Mouse (Mus musculus): ENCODE results near the gene Tuba1c. TPM values are rescaled to one million over a fixed set of nuclear protein-coding genes. Genes with fewer than 3 reads are reported as not detected.
"Not testable (repeated sequence)": the region's sequence is repeated elsewhere in the genome, so short reads cannot be mapped to it uniquely, and the experiment has no call there.

The Tuba1c gene
- polyA plus RNA-seq, 1 experiment from 2014 or later = 111 TPM

DNA sequence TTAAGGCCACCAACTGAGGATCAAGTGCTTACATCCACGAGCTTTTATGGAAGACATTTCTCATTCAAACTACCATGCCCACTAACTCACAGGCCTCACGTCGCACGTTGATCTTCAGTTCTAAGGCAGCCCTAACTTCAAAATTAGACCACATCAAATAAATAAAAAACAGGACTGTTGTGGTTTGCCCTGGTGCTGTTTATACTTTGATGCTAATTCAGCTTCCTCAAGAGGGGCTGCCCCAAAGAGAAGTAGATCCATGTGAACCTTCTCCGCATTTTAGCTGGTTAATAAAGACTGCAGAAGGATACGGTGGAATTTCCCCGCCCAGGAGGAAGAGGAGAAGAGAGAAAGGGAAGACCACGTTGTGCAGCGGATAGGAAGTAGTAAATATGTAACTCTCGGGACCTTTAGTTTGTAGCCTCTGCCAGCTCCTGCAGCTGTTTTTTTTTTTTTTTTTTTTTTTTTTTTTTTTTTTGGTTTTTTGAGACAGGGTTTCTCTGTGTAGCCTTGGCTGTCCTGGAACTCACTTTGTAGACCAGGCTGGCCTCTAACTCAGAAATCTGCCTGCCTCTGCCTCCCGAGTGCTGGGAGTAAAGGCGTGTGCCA, 36.0 kb downstream of the Tuba1c start:
- Histone ChIP-seq H3K36me3 (no peaks in the 10 kb centered on the region), H3K9me3 (no peaks in the 10 kb centered on the region), H3K4me3 (no peak overlapping the region), H3K27ac (no peak overlapping the region), H3K4me1 (replicated peaks) (no peaks in the 10 kb centered on the region), H3K27me3 (ENCODE audit: insufficient read depth, poor library complexity, severe bottlenecking) (peaks cover 20% of the 10 kb centered on the region)
- WGBS = 84% methylated on average over 12 of the region's 12 CpGs
- no peak for DNase-seq (ENCODE audit: low spot score)

GRCm38 (mm10) chr15:99071988-99072387, 42.3 kb downstream of the Tuba1c start:
- no peak overlapping the region for H3K4me3 ChIP-seq
- no peak for DNase-seq (ENCODE audit: low spot score)
- H3K9me3 ChIP-seq = no peaks in the 10 kb centered on the region
- H3K27ac ChIP-seq = no peak overlapping the region
- peaks cover 6% of the 10 kb centered on the region for H3K36me3 ChIP-seq
- WGBS = 78% methylated on average over 1 of the region's 1 CpGs
- peaks cover 9% of the 10 kb centered on the region; the same call in 1 of the 2 replicates for H3K27me3 ChIP-seq (ENCODE audit: insufficient read depth, poor library complexity, severe bottlenecking)
- peaks cover 22% of the 10 kb centered on the region for H3K4me1 ChIP-seq (replicated peaks)

DNA sequence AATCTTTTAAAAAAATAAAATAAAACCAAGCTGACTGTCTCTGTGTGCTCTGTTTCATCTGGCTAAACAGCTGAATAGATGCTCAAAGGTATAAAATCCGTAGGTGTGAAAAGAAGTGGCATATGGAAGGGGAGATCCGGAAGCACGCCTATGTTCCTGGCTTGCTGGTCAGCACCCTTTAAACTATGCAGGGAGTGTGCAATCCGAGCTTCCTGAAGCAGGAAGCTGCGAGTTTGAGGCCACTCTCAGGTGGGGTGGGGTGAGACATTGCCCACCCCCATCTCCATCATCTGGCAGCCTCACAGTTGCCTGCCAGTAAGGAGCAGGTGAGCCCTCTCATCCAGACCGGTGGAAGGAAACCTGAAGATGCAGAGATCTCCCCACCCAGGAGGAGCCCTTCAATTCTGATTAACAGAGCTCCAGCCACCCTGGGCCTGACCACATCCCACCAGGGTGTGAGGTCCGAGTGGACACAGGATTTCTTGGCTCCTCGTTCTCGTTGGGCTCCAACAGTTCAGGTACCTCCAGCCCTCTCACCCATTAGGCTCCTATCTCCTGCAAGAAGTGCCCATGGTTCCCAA, 44.4 kb downstream of the Tuba1c start, which contains the start of gene Troap:
Gene Troap (plus strand): TSS at position 557 of the 581 bp plus-strand sequence.
- H3K27ac ChIP-seq = peak within 1 kb of the TSS; percentile 97
- peaks cover 39% of the 10 kb centered on the region for H3K4me1 ChIP-seq (replicated peaks)
- H3K27me3 ChIP-seq (ENCODE audit: insufficient read depth, poor library complexity, severe bottlenecking) = no peaks in the 10 kb centered on the region
- 21% methylated on average over 9 of the region's 9 CpGs for WGBS
- H3K36me3 ChIP-seq = peaks cover 27% of the 10 kb centered on the region
- no peaks in the 10 kb centered on the region for H3K9me3 ChIP-seq
- H3K4me3 ChIP-seq = peak within 1 kb of the TSS; percentile 81
- no peak for DNase-seq (ENCODE audit: low spot score)

GRCm38 (mm10) chr15:99074600-99075333, 45.1 kb downstream of the Tuba1c start:
- WGBS = under 1% methylated on average over 44 of the region's 44 CpGs
- H3K4me3 ChIP-seq = peak overlapping the region; percentile 81
- H3K27ac ChIP-seq = peak overlapping the region; percentile 97

GRCm38 (mm10) chr15:99076011-99076410, 46.3 kb downstream of the Tuba1c start:
- 95% methylated on average over 3 of the region's 3 CpGs for WGBS
- not testable (repeated sequence) for H3K27ac ChIP-seq; DNase-seq (ENCODE audit: low spot score); H3K27me3 ChIP-seq (ENCODE audit: insufficient read depth, poor library complexity, severe bottlenecking); H3K9me3 ChIP-seq
- H3K4me1 ChIP-seq (replicated peaks) = peaks cover 39% of the 10 kb centered on the region
- H3K4me3 ChIP-seq = peak overlapping the region; percentile 81
- H3K36me3 ChIP-seq = peaks cover 46% of the 10 kb centered on the region

More at GRCm38 (mm10) chr15:99074600-99075333, 45.1 kb downstream of the Tuba1c start:
- Histone ChIP-seq H3K4me1 (replicated peaks) (peaks cover 39% of the 10 kb centered on the region), H3K27me3 (ENCODE audit: insufficient read depth, poor library complexity, severe bottlenecking) (no peaks in the 10 kb centered on the region), H3K36me3 (peaks cover 34% of the 10 kb centered on the region), H3K9me3 (no peaks in the 10 kb centered on the region)
- peak; percentile 99 for DNase-seq (ENCODE audit: low spot score)

- peaks cover 12% of the 10 kb centered on the region for H3K27me3 ChIP-seq (ENCODE audit: insufficient read depth, poor library complexity, severe bottlenecking)
- H3K9me3 ChIP-seq = no peaks in the 10 kb centered on the region
- peaks cover 39% of the 10 kb centered on the region for H3K4me1 ChIP-seq (replicated peaks)
- no peak overlapping the region for H3K4me3 ChIP-seq
- H3K27ac ChIP-seq = no peak overlapping the region
- 78% methylated on average over 15 of the region's 15 CpGs for WGBS
- no peak for DNase-seq (ENCODE audit: low spot score)
- peaks cover 70% of the 10 kb centered on the region for H3K36me3 ChIP-seq
These were observed 48.7 kb downstream of the Tuba1c start for GRCm38 (mm10) chr15:99078181-99078910.

DNA sequence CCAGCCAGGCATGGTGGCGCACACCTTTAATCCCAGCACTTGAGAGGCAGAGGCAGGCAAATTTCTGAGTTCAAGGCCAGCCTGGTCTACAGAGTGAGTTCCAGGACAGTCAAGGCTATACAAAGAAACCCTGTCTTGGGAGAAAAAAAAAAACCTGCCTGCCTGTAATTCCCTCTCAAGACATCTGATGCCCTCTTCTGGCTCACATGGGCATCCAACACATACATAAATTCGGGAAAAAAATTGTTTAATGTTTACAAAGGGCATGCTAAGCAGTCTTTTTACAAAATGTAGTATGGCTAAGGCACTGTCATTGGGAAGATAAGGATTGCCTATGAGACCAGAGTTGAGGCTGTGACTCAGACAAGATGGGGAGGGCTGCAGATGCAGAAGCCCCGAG, 50.1 kb downstream of the Tuba1c start:
- Histone ChIP-seq H3K36me3 (peaks cover 80% of the 10 kb centered on the region), H3K4me3 (no peak overlapping the region), H3K27ac (no peak overlapping the region), H3K9me3 (no peaks in the 10 kb centered on the region), H3K4me1 (replicated peaks) (peaks cover 44% of the 10 kb centered on the region), H3K27me3 (ENCODE audit: insufficient read depth, poor library complexity, severe bottlenecking) (peaks cover 26% of the 10 kb centered on the region)
- 91% methylated on average over 3 of the region's 3 CpGs for WGBS
- no peak for DNase-seq (ENCODE audit: low spot score)

- H3K9me3 ChIP-seq = no peaks in the 10 kb centered on the region
- H3K27me3 ChIP-seq (ENCODE audit: insufficient read depth, poor library complexity, severe bottlenecking) = peaks cover 51% of the 10 kb centered on the region
- no peak overlapping the region for H3K27ac ChIP-seq
- H3K4me3 ChIP-seq = no peak overlapping the region
- 95% methylated on average over 12 of the region's 12 CpGs for WGBS
- no peak for DNase-seq (ENCODE audit: low spot score)
- H3K36me3 ChIP-seq = peaks cover 70% of the 10 kb centered on the region
- H3K4me1 ChIP-seq (replicated peaks) = peaks cover 31% of the 10 kb centered on the region
These were observed 52.6 kb downstream of the Tuba1c start for GRCm38 (mm10) chr15:99082322-99082721.

GRCm38 (mm10) chr15:99082840-99083239, 53.1 kb downstream of the Tuba1c start:
- Histone ChIP-seq H3K9me3 (no peaks in the 10 kb centered on the region), H3K27ac (no peak overlapping the region), H3K27me3 (ENCODE audit: insufficient read depth, poor library complexity, severe bottlenecking) (peaks cover 57% of the 10 kb centered on the region), H3K36me3 (peaks cover 65% of the 10 kb centered on the region), H3K4me1 (replicated peaks) (peaks cover 30% of the 10 kb centered on the region), H3K4me3 (no peak overlapping the region)
- DNase-seq (ENCODE audit: low spot score) = no peak
- 91% methylated on average over 16 of the region's 16 CpGs for WGBS

- WGBS = 76% methylated on average over 9 of the region's 9 CpGs
- peaks cover 61% of the 10 kb centered on the region for H3K36me3 ChIP-seq
- H3K4me3 ChIP-seq = no peak overlapping the region
- H3K4me1 ChIP-seq (replicated peaks) = peaks cover 30% of the 10 kb centered on the region
- H3K27ac ChIP-seq = no peak overlapping the region
- H3K27me3 ChIP-seq (ENCODE audit: insufficient read depth, poor library complexity, severe bottlenecking) = peaks cover 61% of the 10 kb centered on the region
- DNase-seq (ENCODE audit: low spot score) = peak; percentile 46
- no peaks in the 10 kb centered on the region for H3K9me3 ChIP-seq
These were observed 53.6 kb downstream of the Tuba1c start for GRCm38 (mm10) chr15:99083258-99083657.

DNA sequence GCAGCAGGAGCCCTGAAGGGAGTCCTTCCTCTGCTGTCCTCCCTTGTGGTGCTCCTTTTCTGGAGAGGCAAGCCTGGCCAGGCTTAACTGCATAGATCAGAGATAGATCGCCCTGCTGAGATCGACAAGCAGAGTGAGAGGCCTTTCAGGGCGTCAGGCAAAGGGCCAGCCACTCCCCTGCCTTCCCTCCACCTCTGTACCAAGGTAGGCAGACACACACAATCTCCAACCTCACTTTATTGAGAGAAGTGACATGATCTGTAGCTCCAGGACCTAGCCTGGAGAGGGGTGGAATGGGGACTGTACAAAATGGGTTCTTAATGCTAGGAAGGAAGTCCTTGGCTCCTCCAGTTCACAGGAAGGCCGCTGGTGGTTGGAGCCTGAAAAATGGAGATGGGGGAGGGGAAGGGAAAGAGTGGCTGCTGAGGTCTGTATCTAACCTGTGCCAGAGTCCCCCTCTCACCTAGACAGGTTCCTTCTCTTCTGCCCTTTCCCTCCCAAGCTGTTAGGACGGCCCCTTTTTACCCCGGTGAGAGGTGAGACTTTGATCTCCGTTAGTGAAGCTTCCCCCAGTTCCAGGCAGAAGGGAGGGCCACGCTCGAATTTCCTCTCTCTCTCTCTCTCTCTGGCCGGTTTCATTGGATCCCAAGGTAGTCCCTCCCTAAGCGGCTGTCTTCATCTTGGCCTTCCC, 54.3 kb downstream of the Tuba1c start:
- Histone ChIP-seq H3K36me3 (peaks cover 53% of the 10 kb centered on the region), H3K9me3 (no peaks in the 10 kb centered on the region), H3K4me1 (replicated peaks) (peaks cover 33% of the 10 kb centered on the region), H3K4me3 (peak overlapping the region; percentile 29), H3K27me3 (ENCODE audit: insufficient read depth, poor library complexity, severe bottlenecking) (peaks cover 68% of the 10 kb centered on the region), H3K27ac (no peak overlapping the region)
- WGBS = 6% methylated on average over 11 of the region's 11 CpGs
- DNase-seq (ENCODE audit: low spot score) = no peak

DNA sequence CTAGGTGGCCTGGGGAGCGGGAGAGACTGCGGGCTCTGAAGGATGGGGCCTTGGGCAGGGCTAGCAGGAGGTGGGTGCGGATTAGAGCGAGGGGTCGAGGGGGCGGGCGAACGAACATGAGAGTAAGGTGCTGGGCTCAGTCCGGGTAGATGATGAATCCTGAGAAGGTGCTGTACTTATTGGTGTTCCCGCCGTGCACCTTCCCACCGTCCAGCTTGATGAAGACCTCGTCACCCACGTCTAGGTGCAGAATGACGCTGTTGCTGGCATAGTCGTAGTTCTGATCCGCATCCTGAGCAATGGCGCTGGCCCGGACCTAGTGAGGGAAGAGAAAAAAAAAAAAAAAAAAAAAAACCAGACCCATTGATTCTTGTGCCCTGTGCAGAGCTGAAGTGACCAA, 54.9 kb downstream of the Tuba1c start:
- Histone ChIP-seq H3K36me3 (peaks cover 47% of the 10 kb centered on the region), H3K27ac (no peak overlapping the region), H3K4me3 (peak overlapping the region; percentile 29), H3K27me3 (ENCODE audit: insufficient read depth, poor library complexity, severe bottlenecking) (peaks cover 74% of the 10 kb centered on the region), H3K9me3 (no peaks in the 10 kb centered on the region), H3K4me1 (replicated peaks) (peaks cover 39% of the 10 kb centered on the region)
- no peak for DNase-seq (ENCODE audit: low spot score)
- WGBS = 8% methylated on average over 19 of the region's 19 CpGs
